In genomic region chr4:51748404-51749064, GRCm38 (mm10) we compare ENCODE assay signal across 25 mouse cellular contexts.
"Had no signal": no experiment of that assay in that cellular context is flagged by ENCODE, and none has a peak within 500 bp of the region (broad histone marks: within the 10 kb centered on the region; RNA-seq: fewer than 3 reads in every experiment).

No protein-coding gene starts in this region.

- H3K4me1 ChIP-seq: limb, embryonic 10.5 days; limb, embryonic 13.5 days; liver, embryonic 12.5 days; liver, embryonic 15.5 days; lung, embryonic 15.5 days; neural tube, embryonic 12.5 days; neural tube, embryonic 15.5 days had no signal

- H3K27me3 ChIP-seq: limb, embryonic 13.5 days; liver, embryonic 12.5 days; liver, embryonic 15.5 days; lung, embryonic 15.5 days; neural tube, embryonic 12.5 days; neural tube, embryonic 15.5 days had no signal

- H3K9me3 ChIP-seq: limb, embryonic 10.5 days; limb, embryonic 13.5 days; liver, embryonic 12.5 days; liver, embryonic 15.5 days; lung, embryonic 15.5 days; neural tube, embryonic 12.5 days; neural tube, embryonic 15.5 days had no signal

- H3K4me3 ChIP-seq: left cerebral cortex, adult 2 months; limb, embryonic 10.5 days; limb, embryonic 13.5 days; liver, embryonic 12.5 days; liver, embryonic 15.5 days; lung, embryonic 15.5 days; neural tube, embryonic 12.5 days; neural tube, embryonic 15.5 days had no signal

- DNase-seq: kidney, adult 18-20 months; kidney, adult 9 months; kidney, postnatal 14 days; kidney, postnatal 4 days; layer of hippocampus, adult 9-11 months; layer of hippocampus, postnatal 36 days; liver; lung, adult 18-20 months; lung, postnatal 10 days; lung, postnatal 36 days; midbrain, embryonic 14.5 days; retina, postnatal 1 day; right cerebral cortex, postnatal 14 days; right cerebral cortex, postnatal 4 days; thymus, postnatal 25 days had no signal

- H3K27ac ChIP-seq: left cerebral cortex, adult 2 months; limb, embryonic 10.5 days; limb, embryonic 13.5 days; liver, embryonic 12.5 days; liver, embryonic 15.5 days; lung, embryonic 15.5 days; neural tube, embryonic 12.5 days; neural tube, embryonic 15.5 days; stomach, postnatal 0 days had no signal

- H3K9ac ChIP-seq: limb, embryonic 13.5 days; liver, embryonic 12.5 days; liver, embryonic 15.5 days; lung, embryonic 15.5 days; neural tube, embryonic 12.5 days; neural tube, embryonic 15.5 days had no signal

- H3K4me2 ChIP-seq: limb, embryonic 13.5 days; liver, embryonic 12.5 days; liver, embryonic 15.5 days; lung, embryonic 15.5 days; neural tube, embryonic 12.5 days; neural tube, embryonic 15.5 days had no signal

- ATAC-seq: intestine, embryonic 16.5 days; liver, embryonic 12.5 days had no signal

- H3K36me3 ChIP-seq: limb, embryonic 10.5 days; limb, embryonic 13.5 days; liver, embryonic 12.5 days; liver, embryonic 15.5 days; lung, embryonic 15.5 days; neural tube, embryonic 12.5 days; neural tube, embryonic 15.5 days had no signal
